ENCODE assay signal across 13 mouse cellular contexts in the genomic region with DNA sequence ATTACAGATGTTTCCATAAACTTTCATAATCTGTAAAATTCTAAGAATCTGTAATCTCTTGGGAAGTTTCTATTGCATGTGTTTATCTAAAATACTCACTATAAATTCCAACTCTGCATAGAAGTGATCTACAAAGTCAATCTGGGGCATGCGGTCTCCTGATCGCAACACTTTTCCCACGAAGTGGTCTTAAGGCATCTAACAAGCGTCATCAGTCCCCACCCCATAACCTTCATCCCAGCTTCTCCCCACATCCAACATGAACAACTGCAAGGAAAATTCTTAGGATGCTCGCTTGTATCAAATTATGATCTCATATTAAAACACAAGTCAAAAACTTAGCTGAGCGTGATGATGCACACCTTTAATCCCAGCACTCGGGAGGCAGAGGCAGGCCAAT.
"Had no signal": no experiment of that assay in that cellular context is flagged by ENCODE, and none has a peak within 500 bp of the region (broad histone marks: within the 10 kb centered on the region; RNA-seq: fewer than 3 reads in every experiment).

No protein-coding gene starts in this region.

- DNase-seq: kidney, adult 8-10 months; layer of hippocampus, adult 9-11 months; liver; lung, adult 2 months; thymus, adult 18-20 months; thymus, postnatal 36 days had no signal

- H3K27ac ChIP-seq: limb, embryonic 10.5 days; liver, embryonic 12.5 days; liver, embryonic 15.5 days; macrophage; midbrain, embryonic 13.5 days had no signal

- H3K4me3 ChIP-seq: limb, embryonic 10.5 days; limb, embryonic 13.5 days; liver, embryonic 12.5 days; liver, embryonic 15.5 days; midbrain, embryonic 13.5 days had no signal

- H3K9ac ChIP-seq: limb, embryonic 13.5 days; liver, embryonic 12.5 days; liver, embryonic 15.5 days; midbrain, embryonic 13.5 days had no signal

- H3K27me3 ChIP-seq: limb, embryonic 13.5 days; liver, embryonic 12.5 days; liver, embryonic 15.5 days; midbrain, embryonic 13.5 days had no signal

- H3K9me3 ChIP-seq: limb, embryonic 10.5 days; limb, embryonic 13.5 days; liver, embryonic 12.5 days; liver, embryonic 15.5 days; midbrain, embryonic 13.5 days had no signal

- H3K4me2 ChIP-seq: limb, embryonic 13.5 days; liver, embryonic 12.5 days; liver, embryonic 15.5 days; midbrain, embryonic 13.5 days had no signal

- H3K36me3 ChIP-seq: liver, embryonic 12.5 days; liver, embryonic 15.5 days; midbrain, embryonic 13.5 days had no signal

- ATAC-seq: intestine, postnatal 0 days; liver, embryonic 12.5 days had no signal
